11 mouse cellular contexts compared by ENCODE assay signal in the genomic region with DNA sequence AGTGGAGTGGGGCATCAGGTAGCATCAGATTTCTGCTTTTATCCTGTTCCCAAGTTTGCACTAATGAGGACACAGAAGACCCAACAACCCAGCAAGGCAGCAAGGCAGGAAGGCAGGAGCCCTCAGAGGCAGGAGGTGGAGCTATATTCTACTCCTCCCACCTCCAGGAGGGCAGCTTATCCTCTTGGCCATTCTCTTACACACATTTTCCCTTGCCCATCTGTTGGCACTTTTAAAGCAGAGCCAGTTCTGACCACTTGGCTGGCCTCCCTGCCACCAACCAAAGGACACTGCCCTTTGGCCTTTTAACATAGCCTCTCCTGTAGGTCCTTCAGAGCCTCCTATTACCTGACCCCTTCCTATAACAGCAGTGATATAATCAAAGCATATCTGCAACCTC.
DNase-seq lines count a peak whose midpoint lies in the region; ATAC-seq and TF ChIP-seq lines count a peak whose summit lies in the region.
"Had no signal": no experiment of that assay in that cellular context is flagged by ENCODE, and none has a peak within 500 bp of the region (broad histone marks: within the 10 kb centered on the region; RNA-seq: fewer than 3 reads in every experiment).

No protein-coding gene starts in this region.

- intact Hi-C loops in gastrocnemius, adult 2 months (cut with DNase I) = no loop called here
- intact Hi-C loops in gastrocnemius, postnatal 36 days (cut with DNase I) = no loop called here

- TF ChIP-seq POLR2A in bone marrow, adult 2 months (IDR thresholded peaks at IDR 0.05; ENCODE audit: borderline replicate concordance, control insufficient read depth, low read depth, low read length) = no peak

- H3K36me3 ChIP-seq in embryonic facial prominence, embryonic 13.5 days = no peaks in the 10 kb centered on the region

- no peak overlapping the region for H3K4me2 ChIP-seq in embryonic facial prominence, embryonic 13.5 days

- no peak for DNase-seq in gastrocnemius, adult 2 months
- no peak for DNase-seq in gastrocnemius, postnatal 25 days
- peak; percentile 59 for DNase-seq in kidney, adult 8-10 months
- DNase-seq in kidney, postnatal 10 days = no peak
- no peak for DNase-seq in gastrocnemius, postnatal 36 days
- DNase-seq in right cerebral cortex, adult 18-20 months = no peak
- DNase-seq: lung, adult 2 months; midbrain, embryonic 14.5 days had no signal

- ATAC-seq in embryonic facial prominence, embryonic 13.5 days (ENCODE audit: insufficient number of reproducible peaks, insufficient read depth, low FRiP score, low TSS enrichment, low read depth) = no peak
- ATAC-seq: CD4-positive, CD25-positive, alpha-beta regulatory T cell, adult 4 months had no signal

- no peaks in the 10 kb centered on the region for H3K9me3 ChIP-seq in embryonic facial prominence, embryonic 13.5 days

- H3K27ac ChIP-seq in gastrocnemius, adult 2 months = peak overlapping the region; percentile 94
- peak overlapping the region; percentile 3; the same call in 1 of the 2 replicates for H3K27ac ChIP-seq in bone marrow, adult 2 months (ENCODE audit: control insufficient read depth, insufficient read depth, low read depth, low read length, poor library complexity)
- peak overlapping the region; percentile 81; the same call in 1 of the 2 replicates for H3K27ac ChIP-seq in embryonic facial prominence, embryonic 13.5 days

- no peak overlapping the region for H3K4me3 ChIP-seq in gastrocnemius, adult 2 months
- no peak overlapping the region for H3K4me3 ChIP-seq in bone marrow, adult 2 months (replicated peaks; ENCODE audit: control insufficient read depth, low read depth, low read length)
- no peak overlapping the region for H3K4me3 ChIP-seq in embryonic facial prominence, embryonic 13.5 days

- no peak overlapping the region for H3K9ac ChIP-seq in embryonic facial prominence, embryonic 13.5 days

- H3K27me3 ChIP-seq in embryonic facial prominence, embryonic 13.5 days = no peaks in the 10 kb centered on the region

- no peak for TF ChIP-seq CTCF in gastrocnemius, adult 2 months (IDR thresholded peaks at IDR 0.05)
- no peak for TF ChIP-seq CTCF in bone marrow, adult 2 months (IDR thresholded peaks at IDR 0.05; ENCODE audit: control insufficient read depth, insufficient read depth, low read length)

- H3K4me1 ChIP-seq in bone marrow, adult 2 months (ENCODE audit: control insufficient read depth, insufficient read depth, low read length) = peaks cover 8% of the 10 kb centered on the region; the same call in 1 of the 2 replicates
- H3K4me1 ChIP-seq in embryonic facial prominence, embryonic 13.5 days = peaks cover 76% of the 10 kb centered on the region

Comparison
In these comparisons a context has a peak if more than half of its experiments do, and no peak if none do; other contexts are left out.
1. DNase-seq: peak in kidney, adult 8-10 months (2 of 2); none in gastrocnemius, adult 2 months (single experiment), gastrocnemius, postnatal 25 days (single experiment), kidney, postnatal 10 days (single experiment), gastrocnemius, postnatal 36 days (0 of 2) and right cerebral cortex, adult 18-20 months (single experiment).
2. H3K27ac ChIP-seq: peak in every context shown above with its lines; median percentile 94 in gastrocnemius, adult 2 months; 81 in embryonic facial prominence, embryonic 13.5 days; 3 in bone marrow, adult 2 months.